Mouse (Mus musculus) MEL-GATA-1-ER (cell line): Measurements from ENCODE around the gene Hoxb5.

ENCODE experiments used
- DNase-seq: peaks from one replicate; pipeline ENCODE4 v3.0.0-alpha.2; 2012; ENCODE audit warnings: low read depth; ENCODE audit errors: extremely low read depth

Gene Hoxb5

DNA sequence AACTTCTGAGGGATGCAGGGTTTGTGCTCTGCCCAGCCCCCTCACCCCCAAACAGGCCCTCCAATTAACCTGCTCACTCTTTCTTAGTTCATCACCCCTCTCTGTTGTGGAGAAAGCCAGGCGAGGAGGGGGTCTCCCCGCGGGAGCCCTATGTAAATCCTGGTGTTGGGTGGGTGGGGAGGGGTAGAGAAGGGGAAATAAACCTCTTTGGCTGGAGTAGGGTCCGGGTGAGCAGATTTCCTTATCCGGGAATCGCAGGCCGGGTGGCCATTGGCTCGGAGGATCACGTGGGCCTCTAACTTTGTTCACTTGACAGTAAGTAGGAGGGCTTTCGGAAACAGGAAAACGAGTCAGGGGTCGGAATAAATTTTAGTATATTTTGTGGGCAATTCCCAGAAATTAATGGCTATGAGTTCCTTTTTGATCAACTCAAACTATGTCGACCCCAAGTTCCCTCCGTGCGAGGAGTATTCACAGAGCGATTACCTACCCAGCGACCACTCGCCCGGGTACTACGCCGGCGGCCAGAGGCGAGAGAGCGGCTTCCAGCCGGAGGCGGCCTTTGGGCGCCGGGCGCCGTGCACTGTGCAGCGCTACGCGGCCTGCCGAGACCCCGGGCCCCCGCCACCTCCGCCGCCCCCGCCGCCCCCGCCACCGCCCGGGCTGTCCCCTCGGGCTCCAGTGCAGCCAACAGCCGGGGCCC, 15.4 kb downstream of the Hoxb5 start:
- no peak for DNase-seq

DNA sequence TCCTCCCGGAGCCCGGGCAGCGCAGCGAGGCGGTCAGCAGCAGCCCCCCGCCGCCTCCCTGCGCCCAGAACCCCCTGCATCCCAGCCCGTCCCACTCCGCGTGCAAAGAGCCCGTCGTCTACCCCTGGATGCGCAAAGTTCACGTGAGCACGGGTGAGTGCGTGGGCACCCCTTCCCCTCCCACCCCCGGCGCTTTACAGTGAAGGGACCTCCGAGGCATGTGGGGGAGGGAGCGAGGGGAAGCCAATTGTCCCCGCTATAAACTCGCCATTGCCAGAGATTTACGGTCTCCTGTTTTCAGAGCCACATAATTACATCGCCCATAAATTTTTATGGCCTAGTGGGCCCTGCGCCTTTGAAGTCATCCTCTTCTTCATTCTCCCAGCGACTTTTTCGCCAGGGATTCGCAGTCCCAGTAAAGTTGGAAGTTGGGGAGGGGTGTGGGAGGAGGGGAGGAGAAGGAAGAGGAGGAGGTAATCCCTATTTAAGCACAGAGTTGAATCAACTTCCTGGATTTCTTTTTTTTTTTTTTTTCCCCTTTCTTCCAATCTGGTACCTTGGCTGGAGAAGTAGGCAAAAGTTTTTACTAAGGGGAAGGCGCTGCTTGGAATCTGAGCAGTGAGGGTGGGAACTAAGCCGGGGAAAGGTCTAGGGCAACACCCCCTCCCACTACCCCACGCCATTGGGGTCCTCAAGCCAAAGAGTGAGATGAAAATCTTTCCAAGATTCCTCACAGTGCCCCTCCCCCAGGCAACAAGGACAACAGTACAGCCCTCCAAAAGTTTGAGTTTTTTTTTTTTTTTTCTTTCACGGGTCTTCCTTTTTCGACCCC, 16.2 kb downstream of the Hoxb5 start:
- no peak for DNase-seq

DNA sequence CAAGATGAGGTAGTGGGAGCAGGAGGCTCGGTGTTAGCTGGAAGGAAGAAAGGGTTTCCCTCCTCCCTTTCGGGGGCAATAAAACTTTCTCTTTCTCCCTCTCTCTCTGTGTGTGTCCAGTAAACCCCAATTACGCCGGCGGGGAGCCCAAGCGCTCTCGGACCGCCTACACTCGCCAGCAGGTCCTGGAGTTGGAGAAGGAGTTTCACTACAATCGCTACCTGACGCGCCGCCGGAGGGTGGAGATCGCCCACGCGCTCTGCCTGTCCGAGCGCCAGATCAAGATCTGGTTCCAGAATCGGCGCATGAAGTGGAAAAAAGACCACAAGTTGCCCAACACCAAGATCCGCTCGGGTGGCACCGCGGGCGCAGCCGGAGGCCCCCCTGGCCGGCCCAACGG, 16.8 kb downstream of the Hoxb5 start:
- no peak for DNase-seq

DNA sequence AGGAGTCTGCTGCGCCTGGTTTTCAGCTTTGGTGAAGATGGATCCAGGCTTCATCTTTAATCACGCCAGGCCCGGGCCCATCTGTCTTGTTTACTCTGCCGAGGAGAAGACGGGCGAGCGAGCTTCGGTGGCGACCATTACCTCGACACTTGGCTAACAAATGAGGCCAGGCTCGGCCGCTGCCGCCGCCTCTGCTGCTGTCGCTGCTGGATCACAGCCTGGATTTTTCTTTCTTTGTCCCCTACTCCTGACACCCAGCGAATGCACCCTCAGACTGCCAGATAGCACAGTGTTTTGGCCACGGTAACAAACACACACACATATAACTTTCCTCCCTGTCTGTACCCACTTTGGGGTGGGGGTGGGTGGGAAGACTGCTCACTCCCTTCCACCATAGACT, 17.6 kb downstream of the Hoxb5 start:
- DNase-seq = no peak

DNA sequence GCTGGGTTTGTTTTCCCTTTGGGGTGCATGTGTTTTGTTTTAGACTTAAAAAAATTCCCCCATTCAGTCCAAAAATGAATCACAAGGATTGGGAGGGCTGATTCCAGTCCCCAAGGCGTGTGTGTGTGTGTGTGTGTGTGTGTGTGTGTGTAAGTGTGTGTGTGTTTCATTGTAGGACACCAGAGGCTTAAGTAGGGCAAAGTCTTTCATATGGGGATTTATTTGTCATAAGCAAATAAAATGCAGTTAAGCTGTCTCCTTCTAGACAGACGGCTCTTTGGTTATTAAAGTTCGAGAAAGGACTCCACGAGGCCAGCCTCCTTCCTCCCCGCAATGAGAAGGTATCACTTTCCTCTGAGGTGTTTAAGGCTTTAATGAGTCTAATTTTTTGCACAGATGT, 18.7 kb downstream of the Hoxb5 start:
- DNase-seq = no peak

DNA sequence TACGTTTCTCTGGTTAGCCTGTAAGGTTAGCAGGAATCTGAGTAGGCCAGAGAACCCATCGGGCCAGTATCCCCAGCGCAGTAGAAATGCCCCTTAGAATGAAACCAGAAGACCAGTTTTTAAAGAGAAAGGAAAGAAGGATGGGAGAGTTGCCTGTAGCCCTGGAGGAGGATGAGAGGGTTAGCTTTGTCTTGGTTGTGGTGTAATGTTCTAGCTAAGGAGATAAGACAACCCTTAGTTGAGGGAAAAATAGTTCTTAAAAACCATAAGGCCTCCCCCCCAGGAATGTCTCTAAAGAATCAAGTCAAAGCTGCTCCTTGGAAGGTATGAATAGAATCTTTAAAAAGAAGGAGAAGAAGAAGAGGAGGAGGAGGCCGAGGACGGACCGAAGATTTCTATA, 19.6 kb downstream of the Hoxb5 start:
- no peak for DNase-seq

DNA sequence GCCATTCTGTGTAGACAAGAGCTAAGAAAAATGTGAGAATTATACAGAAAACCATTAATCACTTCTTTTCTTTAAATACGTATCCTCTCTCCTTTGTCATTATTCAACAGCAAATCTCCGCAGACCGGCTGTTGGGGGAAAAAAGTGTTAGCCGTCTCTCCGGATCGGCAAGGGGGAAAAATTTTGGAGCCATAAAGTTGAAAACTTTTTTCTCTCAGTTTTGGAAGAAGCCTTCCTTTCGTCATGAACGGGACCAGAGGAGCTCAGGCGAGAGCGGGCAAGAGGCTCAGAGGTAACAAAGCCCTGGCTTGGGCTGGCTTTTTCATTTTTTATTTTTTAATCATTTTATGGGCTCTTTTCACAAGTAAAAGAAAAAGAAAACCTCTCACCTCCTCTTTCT, 20.0 kb downstream of the Hoxb5 start, which contains the start of gene Hoxb3:
TSS of gene Hoxb3 (plus strand) at position 173 of the 400 bp plus-strand sequence.
- no peak for DNase-seq

DNA sequence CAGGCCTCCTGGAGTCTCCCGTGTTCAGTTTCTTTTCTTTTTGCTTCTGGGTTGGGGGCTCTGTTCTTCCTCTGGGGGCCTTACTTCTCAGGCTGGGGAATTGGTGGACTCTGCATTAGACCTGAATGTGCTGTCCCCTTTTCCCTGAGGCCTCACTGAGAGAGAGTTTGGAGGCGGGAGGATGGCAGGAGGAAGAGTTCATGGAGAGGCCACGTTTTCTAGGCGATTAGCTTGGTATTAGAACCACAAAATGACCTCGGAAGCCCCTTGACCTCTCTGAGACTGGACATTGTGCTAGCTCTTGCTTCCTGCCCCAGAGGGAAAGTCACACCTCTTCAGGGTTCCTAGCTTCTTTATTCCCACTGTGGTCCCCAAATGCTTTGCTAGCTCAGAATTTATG, 21.0 kb downstream of the Hoxb5 start:
- no peak for DNase-seq

DNA sequence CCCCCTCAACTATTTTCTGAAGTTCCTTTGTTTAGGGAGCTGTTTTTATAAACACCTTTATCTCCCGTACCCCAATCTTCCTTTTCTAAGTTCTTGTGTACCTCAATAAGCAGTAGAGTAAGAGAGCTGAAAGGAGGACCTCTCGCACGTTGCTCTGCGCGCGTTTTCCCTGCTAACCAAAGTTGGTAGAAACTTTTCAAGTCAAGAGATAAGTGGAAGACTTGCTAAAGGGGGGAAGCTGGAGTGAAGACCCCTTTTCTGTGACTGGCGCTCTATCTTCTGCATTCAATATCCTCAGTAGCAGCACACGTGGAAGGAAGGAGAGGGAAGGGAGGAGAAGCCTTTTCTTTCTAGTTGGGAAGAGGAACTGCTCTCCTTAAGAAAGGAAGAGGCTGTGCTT, 21.8 kb downstream of the Hoxb5 start:
- DNase-seq = no peak

DNA sequence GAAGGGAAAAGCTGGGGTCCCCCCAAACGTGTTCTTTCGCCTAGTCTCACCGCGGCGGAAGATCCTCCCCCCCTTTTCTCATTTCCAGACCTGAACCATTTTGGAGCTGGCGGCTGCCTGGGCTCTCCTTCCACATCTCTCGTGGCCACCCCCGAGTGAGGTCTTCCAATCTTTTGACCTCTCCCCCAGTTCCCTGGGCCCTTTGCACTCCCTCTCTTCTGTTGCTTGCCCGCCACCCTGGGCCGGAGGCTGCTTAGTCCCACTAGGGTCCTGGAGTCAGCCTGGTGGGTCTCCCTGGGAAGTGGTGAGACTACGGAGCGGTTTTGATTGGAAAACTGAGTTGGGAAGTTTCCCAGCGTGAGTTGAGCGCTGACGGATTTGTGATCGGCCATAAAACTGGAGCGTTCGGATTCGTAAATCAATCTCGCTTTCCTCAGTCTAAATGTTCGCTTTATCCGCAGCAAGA, 22.6 kb downstream of the Hoxb5 start:
- DNase-seq = no peak

DNA sequence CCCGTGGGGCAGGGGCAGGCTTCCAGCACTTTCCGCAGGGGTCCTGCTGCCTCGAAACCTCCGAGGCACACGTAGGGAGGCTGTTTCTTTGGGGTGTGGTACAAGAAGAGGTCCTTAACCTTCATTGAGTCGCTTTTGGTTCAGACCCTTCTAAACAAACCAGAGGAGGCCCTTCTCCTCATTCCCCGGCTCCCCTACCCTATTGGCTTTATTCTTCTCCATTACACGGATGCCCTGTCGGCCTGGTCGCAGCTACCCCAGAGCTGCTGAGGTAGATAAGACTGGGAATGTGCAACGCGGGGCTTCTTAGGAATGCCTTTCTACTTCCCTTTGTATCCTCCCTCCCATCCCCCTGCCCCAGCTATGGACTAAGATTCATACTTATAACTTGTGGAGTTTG, 23.6 kb downstream of the Hoxb5 start:
- DNase-seq = no peak

DNA sequence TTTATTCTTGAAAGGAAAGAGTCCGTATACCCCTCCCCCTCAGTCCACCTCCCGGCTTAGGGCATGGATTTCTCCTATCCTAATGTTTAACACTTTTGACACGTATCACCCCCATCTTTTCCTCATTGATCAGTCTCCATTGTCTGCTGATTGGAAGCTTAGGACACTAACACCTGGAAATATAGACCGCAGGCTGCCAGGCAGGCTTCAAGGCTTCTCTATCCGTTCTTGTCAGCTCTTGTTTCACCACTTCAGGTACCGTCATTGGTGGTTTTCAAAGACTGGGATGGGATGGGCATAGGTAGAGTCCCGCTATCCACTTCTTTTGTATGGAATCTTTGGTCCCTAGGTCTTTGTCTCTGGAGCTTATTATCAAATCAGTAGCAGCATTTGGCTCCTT, 24.0 kb downstream of the Hoxb5 start:
- no peak for DNase-seq

DNA sequence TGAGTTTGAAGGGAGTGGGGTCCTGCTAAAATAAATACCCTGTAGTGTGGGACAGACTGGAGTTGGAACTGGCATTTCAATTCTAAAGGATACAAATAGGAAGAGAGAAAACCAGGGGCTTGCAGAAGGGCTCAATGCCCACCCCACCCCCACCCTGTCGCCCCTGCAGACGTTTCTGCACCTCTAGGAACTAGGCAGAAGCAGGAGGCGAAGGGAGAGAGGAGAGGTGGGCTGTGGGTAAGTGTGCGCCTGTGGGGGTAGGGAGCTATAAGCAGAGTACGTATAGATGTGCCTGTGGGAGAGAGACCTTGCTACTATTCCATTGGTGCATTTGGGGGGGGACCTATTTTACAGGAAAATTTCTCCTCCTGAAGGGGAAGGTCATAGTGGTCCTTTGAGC, 24.6 kb downstream of the Hoxb5 start:
- no peak for DNase-seq

DNA sequence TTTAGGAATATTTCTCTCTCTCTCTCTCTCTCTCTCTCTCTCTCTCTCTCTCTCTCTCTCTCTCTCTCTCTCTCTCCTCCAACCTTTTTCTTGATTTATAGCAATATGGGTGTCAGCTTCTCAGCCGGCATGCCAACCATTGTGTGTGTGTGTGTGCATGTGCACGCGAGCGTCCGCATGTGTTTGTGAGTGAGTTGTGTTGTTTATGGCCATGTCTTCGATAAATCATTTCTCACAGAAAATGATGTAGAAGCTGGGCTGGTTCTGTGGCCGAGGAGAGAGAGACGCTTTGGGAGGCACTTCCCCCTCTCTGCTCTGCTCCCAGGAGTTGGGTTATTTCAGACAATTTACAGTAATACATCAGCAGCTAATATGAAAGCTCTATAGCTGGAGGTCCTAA, 25.5 kb downstream of the Hoxb5 start:
- DNase-seq = no peak

DNA sequence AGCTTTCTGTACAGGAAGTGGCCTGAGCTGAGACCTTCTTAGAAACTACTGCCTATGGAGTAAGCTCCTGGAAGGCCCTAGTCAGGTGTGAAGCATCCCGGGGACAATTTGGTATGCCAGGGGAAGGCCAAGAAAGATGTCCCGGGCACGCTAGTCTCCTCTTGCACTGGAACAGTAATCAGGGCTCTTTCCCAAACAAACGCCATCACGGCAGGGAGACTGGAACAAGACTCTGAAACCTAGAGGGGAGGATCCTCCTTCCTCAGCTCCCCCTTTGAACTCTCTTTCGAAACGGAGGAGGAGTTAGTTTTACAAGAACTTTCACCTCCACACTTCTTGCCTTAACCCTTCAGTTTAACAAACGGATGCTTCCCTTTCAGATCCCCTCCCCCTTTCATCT, 29.0 kb downstream of the Hoxb5 start:
- no peak for DNase-seq

DNA sequence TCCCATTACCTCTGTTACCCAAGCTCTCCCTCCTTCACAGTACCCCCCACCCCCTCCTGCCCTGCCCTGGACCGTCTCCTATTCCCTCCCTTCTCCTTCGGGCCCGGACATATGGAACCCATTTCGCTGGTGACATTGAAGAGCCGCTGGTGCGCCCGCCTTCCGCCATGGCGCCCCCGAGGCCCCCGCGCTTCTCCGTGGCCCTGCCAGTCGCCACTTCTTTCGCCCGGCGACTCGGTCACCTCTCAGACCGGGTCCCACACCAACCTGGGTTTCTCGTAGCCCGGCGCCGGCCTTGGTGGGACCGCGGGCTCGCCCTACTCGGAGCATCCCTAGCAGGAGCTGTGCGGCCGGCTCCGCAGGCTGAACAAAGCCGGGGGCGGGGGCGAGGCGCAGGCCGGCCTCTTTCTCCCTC, 29.5 kb downstream of the Hoxb5 start:
- no peak for DNase-seq

DNA sequence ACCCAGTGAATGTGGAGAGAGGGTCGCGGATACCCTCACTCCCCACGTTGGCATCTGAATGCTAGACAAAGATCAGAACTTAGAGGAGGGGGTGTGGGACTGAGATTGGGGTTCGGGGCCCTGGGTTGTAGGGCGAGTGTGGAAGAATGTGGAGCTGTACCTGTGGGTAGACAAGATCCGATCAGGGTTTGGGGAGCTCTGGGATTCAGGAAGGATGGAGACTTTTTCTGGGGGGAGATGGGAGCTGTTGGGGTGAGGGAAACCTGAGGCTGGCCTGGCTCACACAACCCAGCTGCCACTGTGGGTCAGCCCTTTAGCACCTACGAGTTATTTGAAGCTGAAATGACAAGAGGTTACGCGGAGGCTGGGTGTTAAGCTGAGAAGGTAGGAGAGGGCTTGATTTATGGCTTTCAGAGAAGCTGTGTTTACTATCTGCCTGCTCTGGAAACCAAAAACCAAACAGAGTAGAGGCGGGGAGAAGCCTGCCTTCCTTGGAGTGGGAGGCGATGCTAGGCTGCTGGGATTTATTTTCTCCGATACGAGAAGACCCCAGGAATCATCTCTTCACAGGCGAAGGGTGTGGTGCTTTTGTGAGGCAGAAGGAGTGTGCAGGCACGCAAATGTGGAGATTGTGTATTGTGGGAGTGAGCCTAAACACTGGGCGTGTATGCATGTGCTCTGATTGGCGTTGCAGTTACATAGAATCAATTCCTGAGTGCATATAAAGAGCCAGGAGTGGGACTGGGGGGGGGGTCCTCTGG, 30.3 kb downstream of the Hoxb5 start:
- DNase-seq = no peak

DNA sequence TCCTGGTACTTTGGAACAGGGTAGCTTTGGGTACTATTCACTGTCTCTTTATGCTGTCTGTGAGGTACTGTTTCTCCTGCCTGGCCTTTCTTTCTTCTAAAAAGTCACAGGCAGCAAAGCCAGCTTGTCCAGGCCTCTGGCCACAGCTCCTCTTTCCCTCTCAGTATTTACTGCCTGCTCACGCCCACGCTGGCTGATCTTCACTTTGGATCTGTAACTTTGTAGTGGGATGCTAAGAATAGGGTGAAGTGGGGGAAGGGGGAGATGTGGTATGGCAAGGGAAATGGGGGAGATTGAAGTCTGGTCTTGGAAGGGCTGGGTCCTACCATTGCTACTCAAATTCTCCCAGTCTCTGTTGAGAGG, 30.8 kb downstream of the Hoxb5 start:
- no peak for DNase-seq

DNA sequence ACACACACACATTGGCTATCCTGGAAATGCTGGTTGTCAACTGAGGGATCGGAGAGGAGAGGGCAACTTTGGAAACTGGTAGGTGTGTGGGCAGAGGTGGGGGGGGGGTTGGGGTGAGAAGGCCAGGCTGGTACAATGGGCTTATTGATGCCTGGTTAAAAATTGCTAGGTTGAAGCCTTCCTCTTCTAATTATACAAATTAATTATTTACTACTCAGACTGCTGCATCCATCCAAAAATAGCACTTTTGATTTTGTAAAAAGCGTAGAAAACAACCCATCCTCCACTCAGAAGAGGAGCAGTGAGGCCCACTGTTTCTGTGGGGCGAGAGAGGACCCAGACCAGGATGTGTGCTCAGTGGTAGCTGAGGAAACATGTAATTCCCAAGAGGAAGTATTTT, 31.9 kb downstream of the Hoxb5 start:
- DNase-seq = no peak

DNA sequence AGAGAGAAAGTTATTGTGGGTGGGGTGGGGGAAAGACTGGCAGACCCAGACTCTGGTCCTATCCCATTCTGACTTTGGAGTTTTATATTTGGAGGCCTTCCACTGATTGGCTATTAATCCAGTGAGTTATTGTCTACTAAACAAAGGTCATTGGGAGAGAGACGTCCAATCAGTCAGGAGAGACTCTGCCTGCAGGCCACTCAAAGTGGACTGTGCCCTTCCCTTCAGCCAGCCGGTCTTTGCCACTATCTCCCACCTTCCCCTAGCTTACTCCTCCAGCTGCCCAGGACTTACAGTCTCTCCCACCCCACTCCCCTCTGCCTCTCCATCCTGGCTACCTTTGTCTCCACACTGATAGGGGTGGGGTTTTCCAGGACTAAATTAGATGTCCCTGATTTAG, 33.5 kb downstream of the Hoxb5 start:
- no peak for DNase-seq

DNA sequence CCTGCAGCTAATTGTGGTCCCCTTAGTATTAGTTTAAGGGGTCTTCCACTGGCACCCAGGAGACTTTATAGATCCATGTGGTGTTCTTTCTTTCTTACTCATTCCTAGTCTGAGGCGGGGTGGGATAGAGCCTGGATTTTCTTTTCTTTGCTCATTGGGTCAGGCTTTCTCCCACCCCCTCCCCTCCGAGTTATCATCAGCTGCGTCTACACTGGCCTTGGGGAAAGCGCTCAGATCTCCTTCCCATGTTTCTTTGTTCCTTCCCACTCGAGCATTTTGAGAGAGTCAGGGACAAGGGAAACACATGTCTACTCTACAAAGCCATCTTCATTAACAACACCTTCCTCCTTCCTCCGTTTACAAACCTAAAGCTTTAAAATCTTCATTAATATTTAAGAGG, 33.9 kb downstream of the Hoxb5 start:
- no peak for DNase-seq
